Mouse (Mus musculus) layer of hippocampus, adult 11-12 months (tissue): ENCODE results near the gene Uggt2.

Source experiments
- DNase-seq: peaks from one replicate; pipeline ENCODE4 v3.0.0; 2022; ENCODE audit warnings: low spot score

The Uggt2 gene

DNA sequence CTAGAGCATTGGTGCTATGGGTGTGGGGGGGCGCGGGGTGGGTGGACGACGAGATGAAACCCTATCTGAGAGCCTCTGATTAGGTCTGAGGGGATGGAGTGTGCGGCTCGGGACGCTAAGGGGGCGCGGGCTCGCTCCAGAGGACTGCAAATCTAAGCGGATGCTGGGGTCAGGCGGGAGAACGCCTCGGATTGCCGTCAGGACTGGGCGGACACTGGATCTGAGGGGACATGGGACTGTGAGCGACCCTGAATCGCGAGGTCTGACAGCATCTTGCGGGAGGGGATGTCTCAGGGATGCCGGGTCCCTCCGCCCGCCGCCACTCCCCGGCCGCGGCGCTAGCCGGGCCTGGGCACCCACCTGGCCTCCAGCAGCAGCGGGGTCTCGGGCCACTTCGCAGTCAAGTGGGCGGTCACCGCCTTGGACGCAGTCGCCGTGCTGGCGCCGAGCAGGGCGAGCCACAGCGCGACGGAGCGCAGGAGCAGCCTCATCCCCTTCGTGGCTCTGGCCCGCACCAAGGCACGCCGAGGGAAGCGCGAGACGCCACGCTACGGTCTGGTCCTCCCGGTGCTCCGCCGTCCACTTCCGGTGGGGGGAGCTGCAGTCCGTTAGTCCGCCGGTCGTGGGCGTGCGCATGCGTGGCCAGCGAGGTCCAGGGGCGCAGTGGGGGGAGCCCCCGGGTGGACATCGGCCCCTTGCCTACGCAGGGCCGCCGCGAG is at the start of gene Uggt2:
Gene Uggt2 (minus strand): TSS at position 580 of the 719 bp plus-strand sequence.
- peak; percentile 79 for DNase-seq

DNA sequence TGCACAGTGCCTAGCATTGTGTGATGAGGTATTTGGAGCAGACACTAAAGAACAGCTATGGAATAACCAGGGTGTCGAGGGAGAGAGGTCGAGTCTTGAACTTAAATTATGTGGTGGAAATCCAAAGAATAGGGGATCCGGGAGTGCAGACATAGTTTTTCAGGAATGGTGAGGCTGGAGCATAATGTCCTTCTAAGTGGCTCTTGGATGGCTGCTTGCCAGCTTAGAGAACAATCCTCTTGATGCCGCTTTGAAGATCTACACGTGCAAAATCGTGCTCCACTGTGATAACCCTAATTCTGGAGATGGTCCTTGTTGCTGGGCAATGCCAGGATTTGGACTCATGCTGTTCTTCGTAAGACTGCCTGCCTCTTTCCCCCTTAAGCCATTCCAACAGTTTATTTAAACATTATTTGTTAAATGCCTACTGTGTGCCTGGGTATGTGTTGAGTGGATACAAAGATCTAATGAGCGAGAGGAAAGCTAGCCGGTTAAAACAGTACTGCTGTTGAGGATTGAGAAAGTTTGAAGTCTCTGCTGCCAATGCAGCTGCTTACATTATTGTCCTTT is 40.2 kb upstream of the Uggt2 start:
- DNase-seq = no peak

DNA sequence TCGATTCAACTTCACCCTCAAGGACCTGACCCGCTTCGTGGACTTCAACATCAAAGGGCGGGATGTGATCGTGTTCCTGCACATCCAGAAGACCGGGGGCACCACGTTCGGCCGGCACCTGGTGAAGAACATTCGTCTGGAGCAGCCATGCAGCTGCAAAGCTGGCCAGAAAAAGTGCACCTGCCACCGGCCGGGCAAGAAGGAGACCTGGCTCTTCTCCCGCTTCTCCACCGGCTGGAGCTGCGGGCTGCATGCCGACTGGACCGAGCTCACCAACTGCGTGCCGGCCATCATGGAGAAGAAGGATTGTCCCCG is 39.5 kb upstream of the Uggt2 start:
- DNase-seq = no peak

DNA sequence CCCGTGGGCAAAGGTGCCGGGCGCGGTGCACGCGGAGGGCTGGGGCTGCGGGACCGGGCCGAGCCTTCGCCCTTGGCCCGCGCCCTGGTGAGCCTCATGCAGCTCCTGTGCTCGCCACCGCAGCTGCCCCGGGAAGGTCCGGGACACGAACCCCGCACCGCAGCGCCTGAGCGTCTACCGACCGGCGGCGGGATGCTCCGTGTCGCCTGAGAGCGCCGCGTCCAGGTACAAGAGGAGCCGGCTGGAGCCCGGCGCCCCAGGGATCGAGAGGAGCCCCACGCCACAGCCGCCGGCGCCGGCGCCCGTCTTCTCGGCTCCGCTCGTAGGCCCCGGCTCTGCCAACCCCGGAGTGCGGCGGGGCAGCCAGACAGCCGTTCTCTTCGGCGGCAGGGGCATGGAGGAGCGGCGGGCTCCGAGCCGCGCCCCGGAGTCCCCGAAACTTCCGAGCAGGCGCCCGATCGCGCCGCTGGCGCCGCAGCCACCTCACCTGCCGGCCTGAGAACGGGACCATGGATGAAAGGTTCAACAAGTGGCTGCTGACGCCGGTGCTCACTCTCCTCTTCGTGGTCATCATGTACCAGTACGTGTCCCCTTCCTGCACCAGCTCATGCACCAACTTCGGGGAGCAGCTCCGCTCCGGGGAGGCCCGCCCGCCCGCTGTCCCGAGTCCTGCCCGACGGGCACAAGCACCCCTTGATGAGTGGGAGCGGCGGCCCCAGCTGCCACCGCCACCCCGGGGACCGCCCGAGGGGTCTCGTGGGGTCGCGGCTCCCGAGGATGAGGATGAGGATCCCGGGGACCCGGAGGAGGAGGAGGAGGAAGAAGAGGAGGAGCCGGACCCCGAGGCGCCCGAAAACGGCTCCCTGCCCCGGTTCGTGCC is 38.9 kb upstream of the Uggt2 start, which contains the start of gene Hs6st3:
Gene Hs6st3 (plus strand): TSS at position 436 of the 880 bp plus-strand sequence.
- no peak for DNase-seq

DNA sequence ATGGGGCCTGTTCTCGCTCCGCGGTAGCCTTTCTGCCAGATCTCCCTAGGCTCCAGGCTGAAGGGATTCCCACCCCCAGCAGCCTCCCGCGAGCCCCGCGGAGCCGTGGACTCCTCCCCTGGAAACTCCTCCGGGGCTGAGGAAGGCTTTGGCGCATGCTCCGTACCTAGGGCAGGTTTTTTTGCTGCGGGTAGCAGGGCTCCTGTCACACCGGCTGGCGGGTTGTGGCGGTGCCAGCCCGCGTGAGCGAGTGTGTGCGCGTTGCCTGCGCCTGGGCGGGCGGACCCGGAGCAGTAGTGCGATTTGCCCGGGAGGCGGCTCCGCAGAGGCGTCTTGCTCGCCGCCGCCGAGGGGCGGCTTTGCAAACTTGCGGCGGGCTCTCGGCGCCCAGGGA is 38.3 kb upstream of the Uggt2 start:
- DNase-seq = peak; percentile 83

DNA sequence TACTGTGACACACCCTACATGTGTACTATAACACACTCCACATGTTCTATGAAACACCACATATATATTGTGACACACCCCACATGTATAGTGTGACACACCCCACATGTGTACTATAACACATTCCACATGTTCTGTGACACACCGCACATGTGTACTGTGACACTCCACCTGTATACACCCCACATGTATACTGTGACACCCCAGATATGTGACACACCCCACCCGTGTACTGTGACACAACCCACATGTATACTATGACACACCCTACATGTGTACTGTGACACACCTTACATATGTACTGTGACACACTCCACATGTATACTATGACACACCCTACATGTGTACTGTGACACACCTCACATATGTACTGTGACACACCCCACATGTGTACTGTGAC is 28.1 kb upstream of the Uggt2 start:
- DNase-seq = no peak

DNA sequence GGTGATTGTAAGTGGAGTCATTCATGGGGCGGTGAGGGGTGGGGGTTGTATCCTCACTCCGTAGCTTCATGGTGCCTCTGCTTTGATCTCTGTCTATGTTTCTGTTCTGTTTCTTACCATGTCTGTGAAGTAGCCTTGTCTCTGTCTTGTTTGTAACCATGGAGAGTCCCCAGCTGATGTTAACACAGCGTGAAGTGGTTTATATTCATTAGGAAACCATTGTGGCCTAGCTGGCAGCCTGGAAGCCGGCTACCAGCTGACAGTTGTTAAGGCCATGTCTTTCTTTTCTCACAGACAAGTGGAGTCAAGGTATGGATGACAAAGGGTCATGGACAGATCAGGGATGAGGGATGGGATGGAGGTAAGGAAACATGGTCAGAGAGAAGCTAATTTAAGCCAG is 26.6 kb upstream of the Uggt2 start:
- DNase-seq = no peak

DNA sequence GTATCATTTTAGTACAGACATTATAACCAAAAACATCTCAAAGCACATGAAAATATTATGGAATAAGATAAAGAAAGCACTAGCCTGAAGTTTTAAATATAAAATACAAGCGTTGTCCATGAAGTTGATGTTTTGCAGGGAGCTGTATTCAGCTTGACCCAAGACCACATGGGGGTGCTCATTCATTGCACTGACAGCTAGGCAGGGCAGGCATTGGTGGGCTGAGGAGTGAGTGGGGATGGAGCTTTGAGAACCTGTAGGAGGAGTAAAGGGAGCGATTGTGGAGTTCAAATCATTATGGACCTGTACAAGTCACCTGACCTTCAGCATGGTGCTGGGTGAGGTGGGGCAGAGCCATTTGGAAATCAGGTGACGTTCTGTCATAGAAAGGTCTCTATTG is 24.8 kb upstream of the Uggt2 start:
- no peak for DNase-seq

DNA sequence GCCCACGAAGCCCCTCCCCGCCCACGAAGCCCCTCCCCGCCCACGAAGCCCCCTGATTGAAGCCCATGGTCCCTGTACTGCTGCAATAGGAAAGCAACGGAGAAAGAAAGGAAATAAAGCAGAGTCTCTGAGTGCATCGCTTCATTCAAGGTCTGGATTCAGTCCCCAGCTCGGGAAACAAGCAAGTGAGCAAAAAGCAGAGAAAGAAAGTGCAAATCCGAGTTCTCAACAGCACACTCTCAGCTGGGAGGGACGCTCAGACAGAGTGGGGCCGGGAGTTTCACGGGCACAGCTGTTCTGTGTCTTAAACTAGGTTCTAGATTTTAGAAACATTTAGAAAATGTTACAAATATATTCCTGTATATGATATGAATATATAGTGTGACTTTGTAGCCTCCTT is 24.4 kb upstream of the Uggt2 start:
- no peak for DNase-seq

DNA sequence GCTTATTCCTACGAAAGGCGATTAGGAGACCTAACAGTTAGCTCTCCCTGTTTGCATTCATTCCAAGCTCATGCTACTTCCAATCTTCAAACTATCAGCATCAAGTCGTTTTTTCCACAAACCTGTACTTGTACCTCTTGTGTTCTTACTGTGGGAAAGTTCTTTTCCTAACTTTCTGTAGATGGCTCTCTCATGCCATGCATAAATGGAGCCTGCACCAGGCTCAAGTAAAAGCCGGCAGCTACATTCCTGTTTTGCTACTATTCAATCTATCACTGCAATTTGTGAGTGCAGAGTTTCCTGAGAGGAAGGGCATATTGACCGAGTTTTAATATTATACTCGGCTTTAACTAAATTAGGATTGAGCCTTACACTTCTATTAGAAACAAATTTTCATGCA is 13.3 kb upstream of the Uggt2 start:
- DNase-seq = no peak

DNA sequence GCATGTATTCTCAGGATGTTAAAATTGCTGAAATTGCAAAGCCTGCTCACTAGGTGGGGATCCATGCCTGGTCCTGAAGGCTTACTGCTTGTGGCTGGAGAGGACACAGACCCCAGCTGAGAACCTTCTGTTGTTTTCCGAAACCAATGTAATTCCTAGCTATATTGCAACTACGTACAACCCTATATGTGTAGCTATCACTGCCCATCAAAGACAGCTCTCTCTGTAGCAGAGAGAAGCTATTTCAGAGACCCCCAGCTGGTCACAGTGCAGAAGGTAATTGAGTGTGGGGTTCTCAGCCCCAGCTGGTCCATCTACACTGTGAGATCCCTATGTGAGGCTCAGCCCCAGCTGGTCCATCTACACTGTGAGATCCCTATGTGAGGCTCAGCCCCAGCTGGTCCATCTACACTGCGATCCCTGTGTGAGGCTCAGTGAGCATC is 10.6 kb upstream of the Uggt2 start:
- no peak for DNase-seq

DNA sequence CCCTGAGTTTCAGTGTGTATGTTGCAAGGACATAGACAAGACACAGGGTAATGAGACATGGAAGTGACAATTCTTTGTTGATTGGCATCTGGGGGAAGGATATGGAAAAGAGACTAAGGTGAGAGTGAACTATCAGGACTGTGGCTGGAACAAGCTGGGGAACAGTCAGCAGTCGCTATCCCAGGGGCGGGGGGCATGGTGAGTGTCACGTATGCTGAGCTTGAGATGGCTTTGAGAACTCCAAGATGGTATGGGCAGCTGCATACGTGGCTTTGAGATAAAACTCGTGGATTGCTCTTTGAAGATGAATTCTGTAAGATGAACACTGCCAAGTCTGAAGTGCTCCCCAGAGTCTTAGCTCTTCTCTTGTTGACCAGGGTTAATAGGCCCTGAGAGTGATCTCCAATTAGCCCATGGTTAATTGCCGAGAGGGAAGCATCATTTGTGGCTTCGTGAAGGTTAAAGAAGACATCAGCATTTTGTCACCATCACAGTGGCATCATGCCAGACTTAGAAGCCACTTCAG is 9.6 kb upstream of the Uggt2 start:
- DNase-seq = no peak

DNA sequence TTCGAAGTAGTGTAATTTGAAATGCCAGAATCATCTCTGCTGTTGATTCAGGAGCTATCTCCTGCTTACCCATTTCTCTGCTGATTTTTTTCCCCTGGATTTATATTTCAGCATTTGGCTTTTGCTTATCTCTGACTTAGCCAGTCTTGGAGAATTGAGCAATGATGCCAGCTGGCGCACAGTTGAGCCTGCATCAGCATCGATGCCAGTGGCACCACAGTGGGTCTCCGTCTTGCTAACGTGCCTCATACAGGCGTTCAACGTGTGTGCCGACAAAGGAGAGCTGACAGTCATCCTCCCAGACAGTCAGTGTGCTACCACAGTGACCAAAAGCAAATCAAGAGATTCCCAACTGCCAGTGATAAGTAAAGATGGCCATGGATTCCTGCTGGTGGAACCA is 8.4 kb upstream of the Uggt2 start:
- no peak for DNase-seq

DNA sequence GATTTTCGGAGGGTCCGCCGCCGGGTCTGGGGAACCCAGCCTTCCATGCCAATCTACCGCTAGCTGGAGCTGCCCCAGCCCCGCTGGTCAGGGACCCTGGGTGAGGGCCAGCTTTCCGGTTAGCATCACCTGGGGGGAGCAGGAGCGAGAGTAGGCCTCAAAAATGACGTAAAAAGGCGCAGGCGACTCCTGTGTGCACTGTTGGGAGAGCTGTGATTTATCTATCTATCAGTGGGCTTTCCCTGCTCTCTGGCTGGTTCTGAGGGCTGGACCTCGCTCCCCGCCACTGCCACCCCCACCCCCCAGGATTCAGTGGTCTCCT is 301 bp upstream of the Uggt2 start:
- DNase-seq = no peak

DNA sequence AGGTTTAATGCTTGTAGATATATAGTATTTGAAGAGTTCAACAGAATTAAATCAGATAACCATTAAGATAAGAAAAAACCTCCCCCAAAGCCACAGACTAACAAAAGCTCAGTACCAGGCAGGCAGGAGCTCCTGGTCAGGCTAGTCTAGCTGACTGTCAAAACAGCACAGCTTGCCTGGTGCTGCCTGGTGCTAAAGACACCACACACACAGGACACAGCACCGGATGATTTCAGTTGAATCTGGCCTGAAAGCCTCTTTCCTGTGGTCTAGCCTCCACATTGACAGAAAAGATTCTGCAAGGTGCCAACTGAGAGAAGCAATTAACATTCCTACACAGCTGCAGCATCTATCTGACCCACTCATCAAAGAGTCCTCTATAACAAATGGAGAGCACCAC is 37.4 kb downstream of the Uggt2 start:
- DNase-seq = no peak

DNA sequence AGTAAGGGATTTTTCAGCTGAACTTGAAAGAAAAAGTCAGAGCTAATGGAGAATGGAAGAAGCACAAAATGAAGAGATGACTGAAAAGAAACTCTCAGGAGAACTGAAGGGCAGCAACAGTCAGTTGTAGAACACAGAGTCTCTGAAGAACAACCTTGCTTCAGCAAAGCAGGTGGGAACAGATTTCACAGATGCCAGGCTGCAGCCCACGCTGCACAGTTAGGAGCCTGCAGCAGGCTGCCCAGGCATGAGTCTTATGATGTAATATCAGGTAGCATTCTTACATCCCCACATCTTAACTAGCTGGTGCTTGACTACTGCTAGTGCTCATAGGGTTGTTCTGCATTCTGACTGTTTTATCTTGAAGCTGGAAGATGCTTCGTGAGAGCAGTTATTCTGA is 38.5 kb downstream of the Uggt2 start:
- peak; percentile 21 for DNase-seq

DNA sequence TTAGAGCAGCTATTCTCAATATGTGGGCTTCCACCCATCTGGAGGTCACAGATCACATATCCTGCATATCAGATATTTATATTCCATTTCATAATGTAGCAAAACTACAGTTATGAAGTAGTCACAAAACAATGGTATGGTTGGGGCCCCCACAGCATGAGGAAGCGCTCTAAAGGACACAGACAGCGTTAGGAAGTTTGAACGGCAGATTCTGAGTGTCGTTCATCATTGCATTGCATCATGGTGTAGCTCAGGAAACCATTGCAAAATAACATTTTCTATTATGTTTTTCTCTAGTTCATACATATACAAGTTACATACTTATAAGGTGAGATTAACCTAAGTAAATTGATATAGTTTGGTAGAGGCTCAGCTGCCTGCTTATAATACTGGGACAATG is 42.2 kb downstream of the Uggt2 start:
- DNase-seq = no peak

DNA sequence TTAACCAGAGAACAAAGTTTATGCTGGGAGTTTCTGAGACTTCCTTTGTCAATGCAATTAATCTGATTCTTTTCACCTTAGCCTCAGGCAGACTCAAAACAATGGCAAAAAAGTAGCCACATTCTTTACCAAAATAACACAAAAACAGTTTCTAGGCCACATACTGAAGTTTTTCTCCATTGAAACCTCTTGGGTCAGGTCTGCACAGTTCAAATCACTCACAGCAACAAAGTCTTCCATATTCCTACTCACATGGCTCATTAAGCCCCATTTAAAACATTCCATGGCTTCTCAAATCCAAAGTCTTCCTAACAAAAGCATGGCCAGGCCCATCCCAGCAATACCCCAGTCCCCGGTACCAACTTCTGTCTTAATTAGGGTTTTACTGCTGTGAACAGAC is 46.3 kb downstream of the Uggt2 start:
- DNase-seq = no peak

DNA sequence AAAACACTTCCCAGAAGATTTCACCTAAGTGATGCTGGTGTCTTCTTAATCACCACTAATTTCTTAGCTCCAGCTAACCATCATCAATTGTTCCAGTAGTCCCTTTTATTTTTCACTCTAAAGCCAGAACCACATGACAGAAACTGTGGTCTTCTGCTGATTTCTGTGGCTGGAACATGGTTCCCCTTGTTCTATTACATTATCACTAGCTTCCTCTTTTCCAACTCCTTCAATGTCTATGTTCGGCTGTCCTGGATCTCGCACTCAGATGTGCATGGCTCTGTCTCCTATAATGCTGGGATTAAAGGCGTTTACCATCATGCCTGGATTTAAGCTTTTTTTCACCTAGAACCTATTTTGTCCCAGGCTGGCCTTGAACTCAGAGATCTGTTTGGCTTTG is 46.9 kb downstream of the Uggt2 start:
- no peak for DNase-seq

DNA sequence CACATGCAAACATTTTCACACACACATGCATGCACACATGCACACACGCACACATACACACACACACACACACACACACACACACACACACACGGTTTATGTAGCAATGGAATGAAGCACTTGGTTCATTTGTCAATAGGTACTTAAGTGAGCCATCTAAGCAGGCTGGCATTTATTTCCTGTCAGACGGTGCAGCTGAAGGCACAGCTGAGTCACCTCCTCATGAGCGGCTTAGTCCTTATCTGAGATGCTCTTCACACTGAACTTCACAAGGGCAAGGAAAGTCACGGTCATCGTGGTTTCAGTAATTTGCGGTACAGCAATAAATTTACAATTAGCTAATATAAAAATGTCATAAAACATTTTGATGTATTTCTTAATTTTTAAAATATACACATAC is 55.5 kb downstream of the Uggt2 start:
- DNase-seq = no peak

DNA sequence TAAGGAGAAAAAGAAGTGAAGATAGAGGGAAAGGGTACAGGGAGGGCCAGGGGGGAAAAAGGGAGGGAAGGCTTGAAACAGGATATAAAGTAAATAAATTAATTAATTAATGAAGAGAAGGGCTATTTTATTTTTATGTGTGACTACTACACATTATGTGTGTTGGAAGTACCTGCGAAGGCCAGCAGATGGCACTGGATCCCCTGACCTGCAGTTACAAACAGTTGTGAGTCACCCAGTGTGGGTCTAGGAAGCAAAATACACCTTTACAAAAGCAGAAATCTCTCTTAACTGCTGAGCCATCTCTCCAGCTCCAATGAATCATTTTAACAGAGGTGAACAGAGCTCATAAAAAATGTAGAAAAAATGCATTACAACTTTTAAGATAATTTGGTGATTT is 59.0 kb downstream of the Uggt2 start:
- peak; percentile 45 for DNase-seq

DNA sequence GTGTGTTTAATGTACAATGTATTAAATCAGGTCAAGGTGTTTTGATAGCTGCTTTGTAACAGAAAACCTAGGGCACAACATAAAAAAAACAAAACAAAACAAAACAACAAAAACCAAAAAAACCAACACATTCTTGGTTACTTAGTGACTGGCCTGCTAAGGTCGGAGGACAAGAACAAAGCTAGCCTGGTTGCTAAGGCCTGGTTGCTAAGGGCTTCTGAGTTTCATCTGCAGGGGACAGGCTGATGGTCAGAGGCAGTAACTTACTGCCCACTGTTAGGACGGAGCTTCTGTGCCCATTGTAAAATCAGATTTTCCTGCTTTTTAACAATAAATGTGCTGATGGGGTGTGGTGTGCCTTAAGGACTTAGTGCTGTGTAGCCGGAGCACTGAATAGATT is 61.5 kb downstream of the Uggt2 start:
- DNase-seq = no peak

DNA sequence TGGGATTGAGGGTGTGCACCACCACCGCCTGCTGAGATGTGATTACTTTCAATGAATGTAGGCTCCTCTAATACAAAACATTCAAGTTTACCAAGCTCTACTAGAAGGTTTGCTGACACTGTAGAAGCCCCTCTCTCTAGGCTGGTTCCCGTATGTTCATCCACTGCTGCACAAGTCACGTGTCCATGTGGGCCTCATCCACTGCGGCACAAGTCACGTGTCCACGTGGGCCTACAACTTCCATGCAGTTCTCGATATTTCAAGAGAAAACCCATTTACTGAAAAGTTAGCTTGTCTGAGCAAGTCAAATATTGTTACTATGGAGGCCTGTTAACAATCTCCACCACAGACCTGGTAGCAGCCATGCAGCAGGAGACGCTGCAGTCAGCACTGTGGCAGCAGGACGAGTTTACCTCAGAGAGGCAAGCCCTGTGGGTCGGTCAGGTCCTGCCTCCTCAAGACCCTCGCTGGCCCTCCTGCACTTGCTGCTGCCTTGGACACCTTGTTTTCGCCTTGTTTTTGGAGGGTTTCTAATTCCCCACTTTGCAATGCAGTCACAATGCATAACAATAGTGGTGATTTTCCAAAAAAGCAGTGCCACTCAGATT is 62.0 kb downstream of the Uggt2 start:
- DNase-seq = no peak
